Mouse (Mus musculus) forebrain, embryonic 11.5 days (tissue): Measurements from ENCODE around the gene Pkd1l3. TPM values are rescaled to one million over a fixed set of nuclear protein-coding genes. Genes with fewer than 3 reads are reported as not detected.
A peak's percentile ranks its signal among the peaks of the same experiment; 100 is the strongest.

ENCODE experiments used
- ATAC-seq: fragments of 200-750 bp; cut with Nextera tagmentation; replicated peaks from 2 replicates; pipeline ENCODE4 v1.8.0; 2017; ENCODE audit warnings: moderate TSS enrichment; ENCODE audit not compliant: low FRiP score
- DNase-seq: peaks from one replicate; pipeline ENCODE4 v3.0.0-alpha.2; 2017; ENCODE audit warnings: low spot score
- H3K27ac ChIP-seq: fragments of 300-500 bp; sonication (generic); 2 replicates; pipeline ENCODE4 v1.5.1; 2014; ENCODE audit warnings: low read depth, low read length
- H3K27me3 ChIP-seq: fragments of 300-500 bp; sonication (generic); 2 replicates; pipeline ENCODE4 v1.6.1; 2014; ENCODE audit warnings: mild to moderate bottlenecking, low read length, mixed read lengths; ENCODE audit not compliant: control insufficient read depth, insufficient read depth
- H3K36me3 ChIP-seq: fragments of 300-500 bp; sonication (generic); 2 replicates; pipeline ENCODE4 v1.6.1; 2014; ENCODE audit warnings: mild to moderate bottlenecking, low read length, moderate library complexity, mixed read lengths; ENCODE audit not compliant: control insufficient read depth, insufficient read depth
- H3K4me1 ChIP-seq: fragments of 300-500 bp; sonication (generic); replicated peaks from 2 replicates; pipeline ENCODE4 v1.6.1; 2014; ENCODE audit warnings: low read length, mixed read lengths; ENCODE audit not compliant: control insufficient read depth, insufficient read depth
- H3K4me2 ChIP-seq: fragments of 300-500 bp; sonication (generic); 2 replicates; pipeline ENCODE4 v1.6.1; 2014; ENCODE audit warnings: low read depth, mild to moderate bottlenecking, low read length, moderate library complexity, mixed read lengths; ENCODE audit not compliant: severe bottlenecking
- H3K4me3 ChIP-seq: fragments of 300-500 bp; sonication (generic); 2 replicates; pipeline ENCODE4 v1.5.1; 2014; ENCODE audit warnings: low read depth, low read length
- H3K9ac ChIP-seq: fragments of 300-500 bp; sonication (generic); 2 replicates; pipeline ENCODE4 v1.6.1; 2014; ENCODE audit warnings: low read length
- H3K9me3 ChIP-seq: fragments of 300-500 bp; sonication (generic); 2 replicates; pipeline ENCODE4 v1.6.1; 2016; ENCODE audit warnings: low read length, mixed read lengths; ENCODE audit not compliant: control insufficient read depth
- WGBS: fragments of 180-500 bp; shearing (Covaris S2); extraction: QIAGEN DNeasy Blood & Tissue Kit; methylation state at CpG from one replicate; pipeline ENCODE4 v1.1.7; 2014; 5-methylcytosine and 5-hydroxymethylcytosine counted together
- polyA plus RNA-seq: library from polyadenylated mRNA; unstranded; fragments of >200 nt; fragmentation: Nextera tagmentation; extraction: Ambion mirVana; gene quantifications from 2 replicates; pipeline ENCODE4 v1.2.1, GENCODE M21; 2014

Pkd1l3 gene
- polyA plus RNA-seq, 1 experiment from 2014 or later, result 0.05 TPM

DNA sequence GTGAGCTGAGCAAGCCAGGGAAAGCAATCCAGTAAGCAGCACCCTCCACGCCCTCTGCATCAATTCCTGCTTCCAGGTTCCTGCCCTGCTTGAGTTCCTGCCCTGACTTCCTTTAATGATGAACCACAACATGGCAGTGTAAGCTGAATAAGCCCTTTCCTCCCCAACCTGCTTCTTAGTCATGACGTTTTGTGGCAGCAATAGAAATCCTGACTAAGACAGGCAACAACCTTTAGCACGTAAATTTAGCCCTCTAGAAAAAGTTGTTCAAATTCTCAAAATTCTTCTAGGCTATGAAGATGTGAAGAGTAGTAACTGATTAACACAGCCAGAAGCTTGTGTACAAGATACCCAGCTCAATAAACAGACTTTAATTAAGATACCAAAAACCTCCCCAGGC, 67.2 kb downstream of the Pkd1l3 start:
- Histone ChIP-seq H3K36me3 (peaks cover 4% of the 10 kb centered on the region; the same call in 1 of the 2 replicates), H3K9ac (no peak overlapping the region), H3K27me3 (no peaks in the 10 kb centered on the region), H3K4me1 (no peaks in the 10 kb centered on the region), H3K27ac (no peak overlapping the region), H3K9me3 (no peaks in the 10 kb centered on the region), H3K4me3 (no peak overlapping the region), H3K4me2 (no peak overlapping the region)
- ATAC-seq, result no peak
- 90% methylated on average over 3 of the region's 3 CpGs for WGBS
- no peak for DNase-seq

DNA sequence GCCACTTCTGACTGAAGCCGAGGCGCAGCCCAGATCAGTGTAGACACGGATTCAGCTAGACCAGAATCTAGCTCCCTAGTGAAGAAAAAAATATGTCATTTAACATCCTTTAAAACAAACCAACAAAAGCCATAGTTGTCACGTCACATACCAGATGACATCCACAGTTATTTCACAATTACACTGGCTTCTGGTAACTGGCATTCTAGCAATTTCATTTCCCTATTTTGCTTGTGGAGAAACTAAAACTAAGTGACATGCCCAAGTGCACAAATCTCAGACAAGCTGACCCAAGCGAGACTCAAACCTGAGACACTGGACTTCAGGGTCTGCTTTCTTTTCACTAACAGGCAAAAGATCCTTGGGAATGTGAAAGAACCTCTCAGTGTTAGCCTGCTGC, 67.8 kb downstream of the Pkd1l3 start:
- Histone ChIP-seq H3K27me3 (no peaks in the 10 kb centered on the region), H3K4me3 (no peak overlapping the region), H3K9ac (no peak overlapping the region), H3K27ac (no peak overlapping the region), H3K9me3 (no peaks in the 10 kb centered on the region), H3K36me3 (peaks cover 4% of the 10 kb centered on the region; the same call in 1 of the 2 replicates), H3K4me1 (no peaks in the 10 kb centered on the region), H3K4me2 (no peak overlapping the region)
- no peak for DNase-seq
- WGBS, result 93% methylated on average over 5 of the region's 5 CpGs
- ATAC-seq, result no peak

DNA sequence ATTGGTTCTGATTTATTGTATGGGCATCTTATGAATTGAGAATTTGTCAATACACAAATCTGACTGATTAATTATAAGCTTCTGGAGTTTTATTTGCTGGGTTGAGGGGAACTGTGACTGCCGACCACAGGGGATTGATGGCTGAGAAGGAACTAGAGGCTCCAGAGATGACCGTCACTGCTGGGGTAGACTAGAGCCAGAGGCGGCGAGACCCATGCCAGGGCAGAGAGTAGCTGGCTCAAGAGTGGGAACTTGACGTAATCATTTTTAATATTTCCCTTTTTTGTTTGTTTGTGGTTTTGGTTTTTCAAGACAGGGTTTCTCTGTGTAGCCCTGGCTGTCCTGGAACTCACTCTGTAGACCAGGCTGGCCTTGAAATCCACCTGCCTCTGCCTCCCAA, 72.9 kb downstream of the Pkd1l3 start:
- no peaks in the 10 kb centered on the region; the same call in 1 of the 2 replicates for H3K36me3 ChIP-seq
- ATAC-seq (no peak), DNase-seq (no peak)
- H3K4me2 ChIP-seq, result no peak overlapping the region
- H3K9ac ChIP-seq, result no peak overlapping the region
- peaks cover 4% of the 10 kb centered on the region; the same call in 1 of the 2 replicates for H3K4me1 ChIP-seq
- WGBS, result 93% methylated on average over 5 of the region's 5 CpGs
- no peak overlapping the region for H3K4me3 ChIP-seq
- H3K27ac ChIP-seq, result no peak overlapping the region
- H3K27me3 ChIP-seq, result no peaks in the 10 kb centered on the region
- no peaks in the 10 kb centered on the region for H3K9me3 ChIP-seq

DNA sequence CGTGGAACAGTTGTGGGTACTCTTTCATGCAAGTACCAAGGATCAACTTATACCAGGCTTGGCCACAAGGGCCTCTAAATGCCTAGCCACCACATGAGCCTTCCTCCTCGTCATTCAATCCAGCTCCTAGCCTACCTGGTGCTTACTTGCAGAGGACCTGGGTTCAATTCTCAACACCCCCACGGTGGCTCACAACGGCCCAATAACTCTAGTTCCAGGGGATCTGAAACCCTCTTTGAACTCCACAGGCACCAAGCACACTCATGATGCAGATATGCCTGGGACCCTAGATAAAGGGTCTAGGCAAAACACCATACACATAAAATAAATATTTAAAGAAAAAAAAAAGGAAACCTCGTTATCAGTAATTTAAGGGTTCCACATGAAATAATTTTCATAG, 77.5 kb downstream of the Pkd1l3 start:
- peaks cover 4% of the 10 kb centered on the region; the same call in 1 of the 2 replicates for H3K4me1 ChIP-seq
- 65% methylated on average over 5 of the region's 5 CpGs for WGBS
- H3K36me3 ChIP-seq, result no peaks in the 10 kb centered on the region
- peak overlapping the region; percentile 97 for H3K4me3 ChIP-seq
- H3K4me2 ChIP-seq, result peak overlapping the region; percentile 48
- H3K27ac ChIP-seq, result no peak overlapping the region; the same call in 1 of the 2 replicates
- H3K9ac ChIP-seq, result peak overlapping the region; percentile 97
- peak; percentile 54 for DNase-seq
- H3K9me3 ChIP-seq, result no peaks in the 10 kb centered on the region
- ATAC-seq, result no peak
- H3K27me3 ChIP-seq, result no peaks in the 10 kb centered on the region

DNA sequence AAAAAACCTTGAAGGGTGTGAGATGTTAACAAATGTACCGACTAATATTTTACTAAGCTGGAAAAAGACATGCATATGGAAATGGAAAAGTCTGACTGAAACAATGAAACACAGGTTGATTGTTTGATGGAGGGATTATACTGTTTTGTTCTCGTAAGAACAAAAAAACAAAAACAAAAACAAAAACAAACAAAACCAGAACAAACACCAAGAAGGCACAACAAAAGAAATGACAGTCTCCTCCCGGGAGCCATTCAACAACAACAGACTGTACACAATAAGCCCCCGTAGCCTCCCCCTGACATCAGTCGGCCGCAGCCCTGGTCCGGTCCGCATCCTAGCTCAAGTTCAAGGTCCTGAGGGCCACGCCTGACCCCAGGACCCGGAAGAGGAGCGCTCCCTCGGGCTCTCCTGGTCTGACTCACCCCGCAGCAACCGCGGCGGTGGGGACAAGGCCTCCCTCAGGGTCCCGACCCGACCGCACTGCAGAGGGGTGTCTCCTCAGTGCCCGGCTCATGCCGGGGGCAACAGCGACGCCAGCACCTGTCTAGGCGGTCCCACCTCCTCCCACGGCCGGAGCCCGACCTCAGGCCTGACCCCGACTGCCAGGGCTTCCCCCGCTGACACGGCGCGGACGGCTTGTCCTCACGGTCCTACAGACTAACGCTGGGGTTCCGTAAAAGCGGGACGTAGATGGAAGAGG, 78.3 kb downstream of the Pkd1l3 start:
- Histone ChIP-seq H3K27ac (peak overlapping the region; percentile 41; the same call in 1 of the 2 replicates), H3K4me2 (peak overlapping the region; percentile 48), H3K27me3 (no peaks in the 10 kb centered on the region), H3K4me1 (peaks cover 4% of the 10 kb centered on the region; the same call in 1 of the 2 replicates), H3K9me3 (no peaks in the 10 kb centered on the region), H3K9ac (peak overlapping the region; percentile 97), H3K36me3 (no peaks in the 10 kb centered on the region), H3K4me3 (peak overlapping the region; percentile 97)
- no peak for DNase-seq
- WGBS, result under 1% methylated on average over 38 of the region's 38 CpGs
- peak; percentile 71 for ATAC-seq

DNA sequence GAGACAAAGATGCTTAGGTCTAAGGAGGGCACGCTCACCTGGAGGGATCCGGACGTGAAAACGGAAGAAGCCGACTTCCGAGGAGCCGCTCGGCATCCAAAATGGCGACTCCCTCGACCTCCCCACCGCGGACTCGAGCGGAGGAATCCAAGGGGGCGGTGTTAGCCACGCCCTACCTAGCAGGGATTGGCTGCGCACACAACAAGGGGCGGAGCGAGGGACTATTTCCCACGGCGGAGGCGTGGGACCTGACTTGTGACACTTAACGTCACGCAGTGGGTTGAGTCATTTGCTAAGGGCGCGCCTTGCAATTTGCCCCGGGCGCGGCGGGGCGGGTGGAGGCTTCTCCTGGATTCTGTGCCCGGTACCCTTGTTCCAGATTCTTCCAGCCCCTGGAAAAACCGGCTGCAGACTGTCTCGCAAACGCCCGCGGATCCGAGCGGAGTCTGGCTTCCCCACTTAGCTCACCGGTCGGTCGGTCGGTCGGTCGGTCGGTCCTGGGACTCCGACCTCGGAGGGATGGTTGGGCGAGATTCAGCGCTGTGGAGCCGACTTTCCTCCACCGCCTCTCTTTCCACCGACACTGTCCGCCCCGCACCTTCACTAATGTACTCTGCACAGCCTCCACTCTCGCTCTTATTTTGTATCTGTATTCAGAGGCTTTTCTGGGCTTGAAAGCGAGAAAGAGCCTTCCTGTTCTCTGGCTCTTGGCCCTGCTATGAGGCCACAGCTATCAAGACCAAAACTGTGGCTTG, 79.0 kb downstream of the Pkd1l3 start, which contains the start of gene Ist1:
Gene Ist1 (minus strand): TSS at position 115 of the 755 bp plus-strand sequence.
- Histone ChIP-seq H3K4me2 (peak within 1 kb of the TSS; percentile 66), H3K9ac (peak within 1 kb of the TSS; percentile 97), H3K27ac (peak within 1 kb of the TSS; percentile 41; the same call in 1 of the 2 replicates), H3K27me3 (no peaks in the 10 kb centered on the region), H3K4me3 (peak within 1 kb of the TSS; percentile 97), H3K9me3 (no peaks in the 10 kb centered on the region), H3K36me3 (no peaks in the 10 kb centered on the region), H3K4me1 (peaks cover 4% of the 10 kb centered on the region; the same call in 1 of the 2 replicates)
- WGBS, result under 1% methylated on average over 57 of the region's 57 CpGs
- DNase-seq (peak; percentile 99), ATAC-seq (peak; percentile 98)

DNA sequence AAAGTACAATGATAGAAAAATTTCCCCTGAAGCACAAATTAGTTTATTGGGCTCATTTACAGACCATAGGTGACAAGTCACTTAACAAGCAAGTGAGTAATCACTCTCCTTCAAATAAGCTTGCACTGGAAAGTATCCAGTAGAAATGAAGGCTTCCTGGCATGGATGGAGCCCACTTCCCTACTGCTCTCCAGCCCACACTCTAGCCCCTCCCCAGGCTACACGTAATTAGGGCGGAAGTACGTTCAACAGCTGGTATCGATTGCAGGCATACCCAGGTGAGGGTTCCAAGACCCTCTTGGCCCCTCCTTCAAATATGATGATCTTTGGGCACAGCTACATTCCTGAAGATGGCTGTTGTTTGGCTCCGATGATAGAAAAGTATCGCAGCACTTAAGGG, 79.8 kb downstream of the Pkd1l3 start:
- no peak for DNase-seq
- no peak for ATAC-seq
- Histone ChIP-seq H3K9ac (no peak overlapping the region), H3K9me3 (no peaks in the 10 kb centered on the region), H3K27ac (no peak overlapping the region), H3K4me3 (no peak overlapping the region), H3K4me1 (peaks cover 4% of the 10 kb centered on the region; the same call in 1 of the 2 replicates), H3K27me3 (no peaks in the 10 kb centered on the region), H3K4me2 (no peak overlapping the region), H3K36me3 (no peaks in the 10 kb centered on the region)
- WGBS, result 57% methylated on average over 6 of the region's 6 CpGs

DNA sequence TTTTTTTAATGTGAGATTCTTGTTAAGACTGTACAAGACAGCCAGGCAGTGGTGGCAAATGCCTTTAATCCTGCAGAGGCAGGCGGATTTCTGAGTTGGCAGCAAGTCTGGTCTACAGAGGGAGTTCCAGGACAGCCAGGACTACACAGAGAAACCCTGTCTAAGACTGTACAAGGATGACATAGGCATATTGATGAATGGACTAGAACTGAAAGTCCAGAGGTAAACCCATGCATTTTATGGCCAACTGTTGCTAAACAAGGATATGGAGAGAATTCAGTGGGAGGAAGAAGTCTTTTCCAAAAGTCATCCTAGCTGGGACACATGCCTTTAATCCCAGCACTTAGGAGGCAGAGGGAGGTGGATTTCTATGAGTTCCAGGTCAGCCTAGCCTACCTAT, 83.4 kb downstream of the Pkd1l3 start:
- Histone ChIP-seq H3K27ac (no peak overlapping the region), H3K4me2 (no peak overlapping the region), H3K27me3 (peaks cover 1% of the 10 kb centered on the region; the same call in 1 of the 2 replicates), H3K9me3 (no peaks in the 10 kb centered on the region), H3K4me3 (no peak overlapping the region), H3K4me1 (no peaks in the 10 kb centered on the region), H3K9ac (no peak overlapping the region), H3K36me3 (no peaks in the 10 kb centered on the region)
- no peak for ATAC-seq
- 77% methylated on average over 1 of the region's 1 CpGs for WGBS
- DNase-seq, result no peak
